Mouse (Mus musculus) megakaryocyte, embryonic 14.5 days (primary cell): ENCODE data around the gene Rapgef4.

Experiments used
- FLI1 ChIP-seq: IDR thresholded peaks from 2 replicates; pipeline ENCODE4 v1.6.1; 2012; ENCODE audit warnings: low read length, inconsistent platforms, mixed read lengths
- GATA1 ChIP-seq: IDR thresholded peaks from 3 replicates; pipeline ENCODE4 v1.6.1; 2012; ENCODE audit warnings: mixed read lengths, low read length, inconsistent platforms, borderline replicate concordance

DNA sequence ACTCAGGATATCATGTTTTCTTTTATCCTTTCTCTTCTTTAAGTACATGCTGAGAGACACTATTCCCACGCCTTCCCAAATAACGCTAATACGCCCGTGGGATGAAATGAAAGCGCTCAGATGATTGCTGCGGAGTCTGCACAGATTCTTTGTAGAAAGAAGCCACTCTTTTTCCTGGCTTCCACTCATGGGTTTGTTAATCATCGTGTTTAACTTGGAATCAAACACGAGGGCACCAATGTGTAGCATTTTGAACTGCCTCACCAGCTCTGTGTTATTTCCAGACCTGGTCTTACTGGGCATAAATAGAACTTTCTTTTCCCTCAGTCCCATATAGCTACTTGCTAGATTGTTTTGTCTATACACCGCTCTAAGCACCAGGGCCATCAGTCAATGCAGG lies 162.4 kb downstream of the Rapgef4 start:
- no peak for TF ChIP-seq GATA1
- TF ChIP-seq FLI1: no peak
